ENCODE assay signal across 8 mouse cellular contexts in the genomic region with DNA sequence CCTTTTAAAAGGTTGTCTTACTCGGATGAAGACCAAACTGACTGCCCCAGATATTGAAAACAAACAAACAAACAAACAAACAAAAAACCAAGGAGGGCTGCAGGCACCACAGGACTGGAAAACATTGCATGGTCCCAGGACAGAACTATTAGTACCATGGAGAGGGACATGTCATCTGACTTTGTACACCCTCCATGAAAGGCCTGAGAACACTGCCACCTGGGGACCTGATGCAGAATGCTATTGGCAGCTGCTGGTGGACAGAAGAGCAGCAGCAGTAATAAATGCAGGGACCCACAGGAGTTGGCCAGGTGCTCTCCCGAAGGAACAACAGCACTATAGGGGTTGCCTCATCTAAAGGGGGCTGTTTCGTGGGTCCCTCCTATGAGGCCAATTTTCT. TPM values are rescaled to one million over a fixed set of nuclear protein-coding genes. Genes with fewer than 3 reads are reported as not detected.
A peak's percentile ranks its signal among the peaks of the same experiment; 100 is the strongest.
DNase-seq lines count a peak whose midpoint lies in the region; ATAC-seq and TF ChIP-seq lines count a peak whose summit lies in the region.

No protein-coding gene starts in this region.

- no peaks in the 10 kb centered on the region for H3K36me3 ChIP-seq in forebrain, embryonic 10.5 days (replicated peaks)
- no peaks in the 10 kb centered on the region for H3K36me3 ChIP-seq in forebrain, embryonic 11.5 days (ENCODE audit: control insufficient read depth, insufficient read depth, low read length)
- no peaks in the 10 kb centered on the region for H3K36me3 ChIP-seq in neural tube, embryonic 11.5 days (ENCODE audit: control insufficient read depth, insufficient read depth, low read length)
- H3K36me3 ChIP-seq in neural tube, embryonic 15.5 days: no peaks in the 10 kb centered on the region
- H3K36me3 ChIP-seq in embryonic facial prominence, embryonic 10.5 days (replicated peaks): no peaks in the 10 kb centered on the region
- H3K36me3 ChIP-seq in limb, embryonic 14.5 days (ENCODE audit: control insufficient read depth, insufficient read depth, low read length): no peaks in the 10 kb centered on the region

- no peak for DNase-seq in forebrain, embryonic 10.5 days (ENCODE audit: extremely low spot score, low spot score)
- DNase-seq in forebrain, embryonic 11.5 days (ENCODE audit: low spot score): no peak
- peak; percentile 23 for DNase-seq in neural tube, embryonic 11.5 days (ENCODE audit: low spot score)
- peak; percentile 31 for DNase-seq in embryonic facial prominence, embryonic 10.5 days (ENCODE audit: low spot score)
- peak; percentile 69 for DNase-seq in limb, embryonic 14.5 days (ENCODE audit: low spot score)
- DNase-seq in cerebellum, adult 2 months: no peak
- no peak for DNase-seq in urinary bladder, postnatal 4 days (ENCODE audit: low spot score in 2 of 2)

- H3K4me1 ChIP-seq in forebrain, embryonic 10.5 days: peaks cover 29% of the 10 kb centered on the region
- no peaks in the 10 kb centered on the region; the same call in 1 of the 2 replicates for H3K4me1 ChIP-seq in forebrain, embryonic 11.5 days (replicated peaks; ENCODE audit: control insufficient read depth, insufficient read depth, low read length)
- no peaks in the 10 kb centered on the region for H3K4me1 ChIP-seq in neural tube, embryonic 11.5 days (ENCODE audit: control insufficient read depth, insufficient read depth, low read length)
- peaks cover 6% of the 10 kb centered on the region; the same call in 1 of the 2 replicates for H3K4me1 ChIP-seq in neural tube, embryonic 15.5 days
- peaks cover 12% of the 10 kb centered on the region for H3K4me1 ChIP-seq in embryonic facial prominence, embryonic 10.5 days
- H3K4me1 ChIP-seq in limb, embryonic 14.5 days (ENCODE audit: control insufficient read depth, insufficient read depth, low read length): no peaks in the 10 kb centered on the region
- H3K4me1 ChIP-seq in cerebellum, adult 2 months (ENCODE audit: control insufficient read depth, insufficient read depth, low read length): no peaks in the 10 kb centered on the region

- no peaks in the 10 kb centered on the region for H3K27me3 ChIP-seq in forebrain, embryonic 10.5 days (ENCODE audit: poor library complexity, severe bottlenecking)
- no peaks in the 10 kb centered on the region for H3K27me3 ChIP-seq in forebrain, embryonic 11.5 days (ENCODE audit: control insufficient read depth, insufficient read depth, low read length)
- H3K27me3 ChIP-seq in neural tube, embryonic 11.5 days (ENCODE audit: control insufficient read depth, insufficient read depth, low read length): no peaks in the 10 kb centered on the region
- no peaks in the 10 kb centered on the region for H3K27me3 ChIP-seq in neural tube, embryonic 15.5 days (replicated peaks)
- H3K27me3 ChIP-seq in embryonic facial prominence, embryonic 10.5 days (replicated peaks; ENCODE audit: low read depth, poor library complexity, severe bottlenecking): no peaks in the 10 kb centered on the region
- no peaks in the 10 kb centered on the region for H3K27me3 ChIP-seq in limb, embryonic 14.5 days (ENCODE audit: control insufficient read depth, insufficient read depth, low read length)
- no peaks in the 10 kb centered on the region for H3K27me3 ChIP-seq in cerebellum, adult 2 months (ENCODE audit: control insufficient read depth, insufficient read depth, low read length)

- no peak for TF ChIP-seq CTCF in cerebellum, adult 2 months (IDR thresholded peaks at IDR 0.05; ENCODE audit: borderline replicate concordance, insufficient read depth, low read depth, low read length)

- H3K4me2 ChIP-seq in forebrain, embryonic 11.5 days (ENCODE audit: low read depth, low read length, severe bottlenecking): no peak overlapping the region
- no peak overlapping the region for H3K4me2 ChIP-seq in neural tube, embryonic 11.5 days (ENCODE audit: low read depth)
- H3K4me2 ChIP-seq in neural tube, embryonic 15.5 days: no peak overlapping the region
- no peak overlapping the region for H3K4me2 ChIP-seq in limb, embryonic 14.5 days (replicated peaks; ENCODE audit: low read depth, low read length, severe bottlenecking)

- no peak overlapping the region for H3K4me3 ChIP-seq in forebrain, embryonic 10.5 days
- no peak overlapping the region for H3K4me3 ChIP-seq in forebrain, embryonic 11.5 days (ENCODE audit: low read depth, low read length)
- no peak overlapping the region for H3K4me3 ChIP-seq in neural tube, embryonic 11.5 days (ENCODE audit: low read depth, low read length)
- no peak overlapping the region for H3K4me3 ChIP-seq in neural tube, embryonic 15.5 days (replicated peaks)
- no peak overlapping the region for H3K4me3 ChIP-seq in embryonic facial prominence, embryonic 10.5 days
- H3K4me3 ChIP-seq in limb, embryonic 14.5 days (replicated peaks; ENCODE audit: low read length): no peak overlapping the region
- no peak overlapping the region for H3K4me3 ChIP-seq in cerebellum, adult 2 months (replicated peaks; ENCODE audit: insufficient read depth, low read depth, low read length)

- H3K9ac ChIP-seq in forebrain, embryonic 11.5 days (ENCODE audit: low read length): no peak overlapping the region
- no peak overlapping the region for H3K9ac ChIP-seq in neural tube, embryonic 11.5 days (ENCODE audit: low read length)
- H3K9ac ChIP-seq in neural tube, embryonic 15.5 days (replicated peaks): no peak overlapping the region
- no peak overlapping the region for H3K9ac ChIP-seq in limb, embryonic 14.5 days (ENCODE audit: low read depth, low read length, severe bottlenecking)

- 79% methylated on average over 3 of the region's 3 CpGs for WGBS in forebrain, embryonic 10.5 days
- 79% methylated on average over 3 of the region's 3 CpGs for WGBS in forebrain, embryonic 11.5 days
- 76% methylated on average over 3 of the region's 3 CpGs for WGBS in neural tube, embryonic 11.5 days
- WGBS in neural tube, embryonic 15.5 days: 57% methylated on average over 3 of the region's 3 CpGs
- 72% methylated on average over 3 of the region's 3 CpGs for WGBS in embryonic facial prominence, embryonic 10.5 days
- WGBS in limb, embryonic 14.5 days: 66% methylated on average over 3 of the region's 3 CpGs
- WGBS in cerebellum, adult 2 months: 69% methylated on average over 3 of the region's 3 CpGs

- peak overlapping the region; percentile 4; the same call in 1 of the 2 replicates for H3K27ac ChIP-seq in forebrain, embryonic 10.5 days
- H3K27ac ChIP-seq in forebrain, embryonic 11.5 days (ENCODE audit: low read depth, low read length): no peak overlapping the region
- H3K27ac ChIP-seq in neural tube, embryonic 11.5 days (ENCODE audit: low read depth, low read length): no peak overlapping the region
- H3K27ac ChIP-seq in neural tube, embryonic 15.5 days (replicated peaks): no peak overlapping the region
- no peak overlapping the region for H3K27ac ChIP-seq in embryonic facial prominence, embryonic 10.5 days (replicated peaks)
- H3K27ac ChIP-seq in limb, embryonic 14.5 days (replicated peaks; ENCODE audit: low read depth, low read length): no peak overlapping the region
- no peak overlapping the region for H3K27ac ChIP-seq in cerebellum, adult 2 months (ENCODE audit: insufficient read depth, low read length)

- H3K9me3 ChIP-seq in forebrain, embryonic 10.5 days: no peaks in the 10 kb centered on the region
- no peaks in the 10 kb centered on the region for H3K9me3 ChIP-seq in forebrain, embryonic 11.5 days (ENCODE audit: control insufficient read depth, low read length)
- no peaks in the 10 kb centered on the region for H3K9me3 ChIP-seq in neural tube, embryonic 11.5 days (ENCODE audit: control insufficient read depth, low read length)
- no peaks in the 10 kb centered on the region for H3K9me3 ChIP-seq in neural tube, embryonic 15.5 days (replicated peaks)
- no peaks in the 10 kb centered on the region for H3K9me3 ChIP-seq in embryonic facial prominence, embryonic 10.5 days
- H3K9me3 ChIP-seq in limb, embryonic 14.5 days (ENCODE audit: control insufficient read depth, low read length): no peaks in the 10 kb centered on the region

- no peak for ATAC-seq in forebrain, embryonic 11.5 days (replicated peaks; ENCODE audit: low FRiP score)
- ATAC-seq in neural tube, embryonic 11.5 days (ENCODE audit: insufficient read depth, low FRiP score, low TSS enrichment): no peak; the same call in 1 of the 2 replicates
- ATAC-seq in neural tube, embryonic 15.5 days (ENCODE audit: low FRiP score): no peak
- no peak for ATAC-seq in limb, embryonic 14.5 days (ENCODE audit: low FRiP score, low read depth)

- TF ChIP-seq POLR2A in limb, embryonic 14.5 days (IDR thresholded peaks at IDR 0.05; ENCODE audit: borderline replicate concordance, extremely low read depth, insufficient read depth, insufficient read length): no peak
- no peak for TF ChIP-seq POLR2A in cerebellum, adult 2 months (IDR thresholded peaks at IDR 0.05; ENCODE audit: borderline replicate concordance, insufficient read depth, low read length)

RNA-seq across cellular contexts. Expression of a gene that starts 2.0 kb away (rescaled TPM):
- 5.0 and 5.4 TPM in 2 replicates for polyA plus RNA-seq in forebrain, embryonic 10.5 days (2016; fragmentation: Nextera tagmentation; extraction: Ambion mirVana)
- polyA plus RNA-seq in forebrain, embryonic 11.5 days (2014; fragmentation: Nextera tagmentation; extraction: Ambion mirVana): 14.0 and 15.4 TPM in 2 replicates
- 10.3 and 10.6 TPM in 2 replicates for polyA plus RNA-seq in neural tube, embryonic 11.5 days (2014; fragmentation: Nextera tagmentation; extraction: Ambion mirVana)
- 4.1 and 5.5 TPM in 2 replicates for polyA plus RNA-seq in neural tube, embryonic 15.5 days (2015; fragmentation: Nextera tagmentation; extraction: Ambion mirVana)
- 2.9 and 3.1 TPM in 2 replicates for polyA plus RNA-seq in embryonic facial prominence, embryonic 10.5 days (2016; fragmentation: Nextera tagmentation; extraction: Ambion mirVana)
- 6.3 and 7.3 TPM in 2 replicates for polyA plus RNA-seq in limb, embryonic 14.5 days (2012; rRNA removed)
- 5.7 and 5.8 TPM in 2 replicates for polyA plus RNA-seq in limb, embryonic 14.5 days (2014; fragmentation: Nextera tagmentation; extraction: Ambion mirVana)
- polyA plus RNA-seq in cerebellum, adult 2 months (2012; rRNA removed): 4.5 and 5.1 TPM in 2 replicates

Comparison
In these comparisons a context has a peak if more than half of its experiments do, and no peak if none do; other contexts are left out.
1. DNase-seq: peak in neural tube, embryonic 11.5 days (single experiment), embryonic facial prominence, embryonic 10.5 days (single experiment) and limb, embryonic 14.5 days (single experiment); none in forebrain, embryonic 10.5 days (single experiment), forebrain, embryonic 11.5 days (single experiment), cerebellum, adult 2 months (0 of 2) and urinary bladder, postnatal 4 days (0 of 2).